14 mouse cellular contexts compared by ENCODE assay signal in genomic region chr17:49359212-49359611, GRCm38 (mm10).
A peak's percentile ranks its signal among the peaks of the same experiment; 100 is the strongest.
DNase-seq lines count a peak whose midpoint lies in the region; ATAC-seq lines count a peak whose summit lies in the region.
"Had no signal": no experiment of that assay in that cellular context is flagged by ENCODE, and none has a peak within 500 bp of the region (broad histone marks: within the 10 kb centered on the region; RNA-seq: fewer than 3 reads in every experiment).

No protein-coding gene starts in this region.

- no peak overlapping the region for H3K4me3 ChIP-seq in limb, embryonic 11.5 days (ENCODE audit: low read depth, low read length)
- no peak overlapping the region for H3K4me3 ChIP-seq in limb, embryonic 10.5 days
- H3K4me3 ChIP-seq: embryonic facial prominence, embryonic 12.5 days; hindbrain, embryonic 15.5 days; myocyte had no signal

- no peak for ATAC-seq in limb, embryonic 11.5 days (ENCODE audit: insufficient number of reproducible peaks, low FRiP score, low TSS enrichment, low read depth)
- ATAC-seq: forebrain, embryonic 16.5 days had no signal

- no peaks in the 10 kb centered on the region for H3K27me3 ChIP-seq in limb, embryonic 11.5 days (ENCODE audit: control insufficient read depth, insufficient read depth, low read length)
- H3K27me3 ChIP-seq in limb, embryonic 10.5 days (ENCODE audit: low read depth, poor library complexity, severe bottlenecking), result no peaks in the 10 kb centered on the region
- H3K27me3 ChIP-seq: embryonic facial prominence, embryonic 12.5 days; hindbrain, embryonic 15.5 days had no signal

- no peak overlapping the region for H3K27ac ChIP-seq in limb, embryonic 11.5 days (replicated peaks; ENCODE audit: low read depth, low read length)
- no peak overlapping the region for H3K27ac ChIP-seq in limb, embryonic 10.5 days
- H3K27ac ChIP-seq: embryonic facial prominence, embryonic 12.5 days; hindbrain, embryonic 15.5 days had no signal

- no peaks in the 10 kb centered on the region for H3K9me3 ChIP-seq in limb, embryonic 11.5 days (ENCODE audit: control insufficient read depth, low read length)
- H3K9me3 ChIP-seq in limb, embryonic 10.5 days (replicated peaks), result no peaks in the 10 kb centered on the region
- H3K9me3 ChIP-seq: embryonic facial prominence, embryonic 12.5 days; hindbrain, embryonic 15.5 days had no signal

- DNase-seq in cerebellum, postnatal 10 days, result peak; percentile 18 to 36
- no peak for DNase-seq in cerebellum, postnatal 36 days
- DNase-seq in limb, embryonic 11.5 days (ENCODE audit: low spot score), result peak; percentile 34
- DNase-seq in limb, embryonic 10.5 days (ENCODE audit: low spot score), result no peak
- DNase-seq in B cell, adult 2 months, result peak; percentile 27 to 32
- peak; percentile 37 for DNase-seq in forelimb bud, embryonic 11.5 days (ENCODE audit: low read depth, low spot score)
- DNase-seq in frontal cortex, adult 2 months (ENCODE audit: extremely low spot score in 1 of 2, low spot score in 1 of 2), result no peak
- no peak for DNase-seq in adrenal gland, adult 18-20 months (ENCODE audit: low spot score in 2 of 2)
- DNase-seq: lung, postnatal 4 days; right cerebral cortex, adult 18-20 months had no signal

- no peaks in the 10 kb centered on the region for H3K4me1 ChIP-seq in limb, embryonic 11.5 days (ENCODE audit: control insufficient read depth, insufficient read depth, low read length)
- H3K4me1 ChIP-seq in limb, embryonic 10.5 days, result no peaks in the 10 kb centered on the region
- H3K4me1 ChIP-seq: embryonic facial prominence, embryonic 12.5 days; hindbrain, embryonic 15.5 days had no signal

- no peak overlapping the region for H3K9ac ChIP-seq in limb, embryonic 11.5 days (ENCODE audit: low read length)
- H3K9ac ChIP-seq: embryonic facial prominence, embryonic 12.5 days; hindbrain, embryonic 15.5 days had no signal

- H3K4me2 ChIP-seq in limb, embryonic 11.5 days (ENCODE audit: low read depth, severe bottlenecking), result no peak overlapping the region
- H3K4me2 ChIP-seq: embryonic facial prominence, embryonic 12.5 days; hindbrain, embryonic 15.5 days had no signal

- H3K36me3 ChIP-seq in limb, embryonic 11.5 days (ENCODE audit: control insufficient read depth, insufficient read depth, low read length), result no peaks in the 10 kb centered on the region
- no peaks in the 10 kb centered on the region for H3K36me3 ChIP-seq in limb, embryonic 10.5 days
- H3K36me3 ChIP-seq: embryonic facial prominence, embryonic 12.5 days; hindbrain, embryonic 15.5 days had no signal

Comparison
In these comparisons a context has a peak if more than half of its experiments do, and no peak if none do; other contexts are left out.
1. DNase-seq: peak in cerebellum, postnatal 10 days (2 of 2), limb, embryonic 11.5 days (single experiment), B cell, adult 2 months (2 of 2) and forelimb bud, embryonic 11.5 days (single experiment); none in cerebellum, postnatal 36 days (0 of 2), limb, embryonic 10.5 days (single experiment), frontal cortex, adult 2 months (0 of 2) and adrenal gland, adult 18-20 months (0 of 2).